Mouse (Mus musculus) spleen, adult 12 weeks (tissue): ENCODE measurements around the gene Sgcg.
A peak's percentile ranks its signal among the peaks of the same experiment; 100 is the strongest.

Source experiments
- DNase-seq: peaks from one replicate; pipeline ENCODE4 v3.0.0; 2022; ENCODE audit warnings: low spot score

Gene Sgcg

GRCm38 (mm10) chr14:61232016-61232568, 26.2 kb downstream of the Sgcg start:
- no peak for DNase-seq

GRCm38 (mm10) chr14:61230179-61230578, 28.1 kb downstream of the Sgcg start:
- DNase-seq, result no peak

- DNase-seq, result no peak
Observed at GRCm38 (mm10) chr14:61229763-61230162, 28.5 kb downstream of the Sgcg start.

- DNase-seq, result no peak
Observed at GRCm38 (mm10) chr14:61226151-61226550, 32.1 kb downstream of the Sgcg start.

- DNase-seq, result no peak
Observed at GRCm38 (mm10) chr14:61224387-61225077, 33.8 kb downstream of the Sgcg start.

- DNase-seq, result no peak
Observed at GRCm38 (mm10) chr14:61223740-61224139, 34.5 kb downstream of the Sgcg start.

- DNase-seq, result no peak
Observed at GRCm38 (mm10) chr14:61222506-61222905, 35.8 kb downstream of the Sgcg start.

- DNase-seq, result no peak
Observed at GRCm38 (mm10) chr14:61221166-61221565, 37.1 kb downstream of the Sgcg start.

- DNase-seq, result no peak
Observed at GRCm38 (mm10) chr14:61211754-61212153, 46.5 kb downstream of the Sgcg start.

- no peak for DNase-seq
Observed at GRCm38 (mm10) chr14:61210111-61210510, 48.2 kb downstream of the Sgcg start.

GRCm38 (mm10) chr14:61194416-61194815, 63.9 kb downstream of the Sgcg start:
- no peak for DNase-seq

GRCm38 (mm10) chr14:61192326-61192725, 66.0 kb downstream of the Sgcg start:
- DNase-seq, result no peak

- no peak for DNase-seq
Observed at GRCm38 (mm10) chr14:61191904-61192303, 66.4 kb downstream of the Sgcg start.

GRCm38 (mm10) chr14:61173229-61173628, 85.1 kb downstream of the Sgcg start:
- no peak for DNase-seq

GRCm38 (mm10) chr14:61172548-61173158, 85.6 kb downstream of the Sgcg start:
- DNase-seq, result peak; percentile 99

GRCm38 (mm10) chr14:61171261-61171970, 86.9 kb downstream of the Sgcg start:
- DNase-seq, result no peak
